Comparison of ENCODE assay signal across 27 mouse cellular contexts in genomic region chr13:97358781-97359305, GRCm38 (mm10).
"Had no signal": no experiment of that assay in that cellular context is flagged by ENCODE, and none has a peak within 500 bp of the region (broad histone marks: within the 10 kb centered on the region; RNA-seq: fewer than 3 reads in every experiment).

No protein-coding gene starts in this region.

- H3K27ac ChIP-seq: heart, embryonic 15.5 days; hindbrain, embryonic 13.5 days; hindbrain, embryonic 15.5 days; hindbrain, postnatal 0 days; kidney, embryonic 15.5 days; kidney, postnatal 0 days; limb, embryonic 13.5 days; limb, embryonic 15.5 days; liver, embryonic 13.5 days; liver, embryonic 15.5 days had no signal

- DNase-seq: gastrocnemius, postnatal 14 days; gastrocnemius, postnatal 36 days; heart, adult 18-20 months; heart, postnatal 14 days; heart, postnatal 36 days; kidney, adult 11 months; kidney, adult 2 months; kidney, adult 9 months; kidney, postnatal 14 days; kidney, postnatal 36 days; layer of hippocampus, adult 9-11 months; layer of hippocampus, postnatal 36 days; liver, embryonic 13.5 days; liver, postnatal 0 days had no signal

- H3K4me1 ChIP-seq: hindbrain, embryonic 15.5 days; liver, embryonic 13.5 days had no signal

- H3K27me3 ChIP-seq: heart, embryonic 15.5 days; hindbrain, embryonic 15.5 days; limb, embryonic 15.5 days; liver, embryonic 13.5 days; liver, embryonic 15.5 days had no signal

- ATAC-seq: hindbrain, postnatal 0 days; intestine, embryonic 16.5 days; liver, postnatal 0 days had no signal

- H3K36me3 ChIP-seq: heart, embryonic 10.5 days; heart, embryonic 13.5 days; heart, embryonic 15.5 days; hindbrain, embryonic 13.5 days; hindbrain, embryonic 15.5 days; kidney, embryonic 15.5 days; limb, embryonic 13.5 days; limb, embryonic 15.5 days; liver, embryonic 13.5 days; liver, embryonic 15.5 days had no signal

- H3K4me3 ChIP-seq: heart, embryonic 10.5 days; heart, embryonic 13.5 days; heart, embryonic 15.5 days; hindbrain, embryonic 13.5 days; hindbrain, embryonic 15.5 days; kidney, embryonic 15.5 days; limb, embryonic 13.5 days; limb, embryonic 15.5 days; liver, embryonic 13.5 days; liver, embryonic 15.5 days had no signal

- H3K9me3 ChIP-seq: heart, embryonic 10.5 days; heart, embryonic 13.5 days; heart, embryonic 15.5 days; hindbrain, embryonic 13.5 days; hindbrain, embryonic 15.5 days; kidney, embryonic 15.5 days; limb, embryonic 13.5 days; limb, embryonic 15.5 days; liver, embryonic 13.5 days; liver, embryonic 15.5 days had no signal

- H3K4me2 ChIP-seq: heart, embryonic 13.5 days; heart, embryonic 15.5 days; hindbrain, embryonic 13.5 days; hindbrain, embryonic 15.5 days; kidney, embryonic 15.5 days; limb, embryonic 13.5 days; limb, embryonic 15.5 days; liver, embryonic 11.5 days; liver, embryonic 13.5 days; liver, embryonic 15.5 days had no signal

- H3K9ac ChIP-seq: heart, embryonic 13.5 days; heart, embryonic 15.5 days; hindbrain, embryonic 13.5 days; hindbrain, embryonic 15.5 days; kidney, embryonic 15.5 days; limb, embryonic 13.5 days; limb, embryonic 15.5 days; liver, embryonic 13.5 days; liver, embryonic 15.5 days; liver, postnatal 0 days had no signal
